Mouse (Mus musculus): Measurements from ENCODE around the gene Srp14. TPM values are rescaled to one million over a fixed set of nuclear protein-coding genes. Genes with fewer than 3 reads are reported as not detected.

The Srp14 gene
- total RNA-seq, 2 experiments from 2014 or later, result 168 to 197 TPM

GRCm38 (mm10) chr2:118431589-118431988, 47.9 kb downstream of the Srp14 start:
- DNase-seq, result no peak

- no peak for DNase-seq
Observed at GRCm38 (mm10) chr2:118430630-118431029, 48.9 kb downstream of the Srp14 start.

DNA sequence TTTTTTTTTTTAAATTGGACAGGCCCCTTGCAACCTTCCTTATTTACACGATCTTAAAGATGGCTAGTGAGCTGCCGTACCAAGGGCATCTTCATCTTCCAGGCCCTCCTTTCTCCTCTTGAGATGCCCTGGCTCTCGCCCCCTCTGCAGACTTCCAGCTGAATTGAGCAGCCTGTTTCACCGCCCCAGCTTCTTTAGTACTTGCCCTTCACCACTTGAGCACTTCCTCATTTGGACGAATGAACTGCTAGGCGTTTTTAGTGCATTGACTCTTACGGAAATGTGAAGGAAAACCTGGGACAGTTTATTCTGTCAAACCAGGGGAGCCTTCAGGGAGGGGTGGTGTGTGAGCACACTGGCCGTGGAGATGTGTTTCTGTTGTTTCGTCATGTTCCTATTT, 50.2 kb downstream of the Srp14 start:
- DNase-seq, result no peak

GRCm38 (mm10) chr2:118428296-118428695, 51.2 kb downstream of the Srp14 start:
- DNase-seq, result no peak

Other genes with a start within 250 kb of the Srp14 start
- gene Fsip1, start 222.7 kb downstream of the Srp14 start, total RNA-seq (2021), result under 1 TPM; 0.52 to 0.88 TPM
- 10 to 100 TPM; 11.0 to 12.3 TPM for gene Gpr176, start 106.3 kb downstream of the Srp14 start, total RNA-seq (2021)
- gene Eif2ak4, start 91.1 kb downstream of the Srp14 start, total RNA-seq (2021), result 10 to 100 TPM; 23.5 to 25.6 TPM
- 1 to 10 TPM; 1.9 to 3.8 TPM for gene Bmf, start 70.0 kb upstream of the Srp14 start, total RNA-seq (2021)
- gene Bub1b, start 118.5 kb upstream of the Srp14 start, total RNA-seq (2021), result 1 to 10 TPM; 1.5 to 3.2 TPM
- gene Pak6, start 183.6 kb upstream of the Srp14 start, total RNA-seq (2021), result 10 to 100 TPM; 50.0 to 55.4 TPM
- gene Ankrd63, start 224.3 kb upstream of the Srp14 start, total RNA-seq (2021), result 10 to 100 TPM; 14.6 to 16.9 TPM
- gene Plcb2, start 248.7 kb upstream of the Srp14 start, total RNA-seq (2021), result 1 to 10 TPM; 2.3 to 2.5 TPM